Mouse (Mus musculus) adrenal gland, postnatal 25 days (tissue): ENCODE measurements at regions not wholly inside any gene's neighbourhood (a gene's known extent, or its start where the extent isn't known, plus 50 kb on each side); places are given as distances from the start of the nearest gene placed in this dataset.

Experiments
- DNase-seq: peaks from one replicate; pipeline ENCODE4 v3.0.0; 2021; ENCODE audit warnings: mixed read lengths

- DNase-seq = no peak
These were observed 125.7 kb upstream of the Gdf10 start for GRCm38 (mm10) chr14:33797551-33798303.

DNA sequence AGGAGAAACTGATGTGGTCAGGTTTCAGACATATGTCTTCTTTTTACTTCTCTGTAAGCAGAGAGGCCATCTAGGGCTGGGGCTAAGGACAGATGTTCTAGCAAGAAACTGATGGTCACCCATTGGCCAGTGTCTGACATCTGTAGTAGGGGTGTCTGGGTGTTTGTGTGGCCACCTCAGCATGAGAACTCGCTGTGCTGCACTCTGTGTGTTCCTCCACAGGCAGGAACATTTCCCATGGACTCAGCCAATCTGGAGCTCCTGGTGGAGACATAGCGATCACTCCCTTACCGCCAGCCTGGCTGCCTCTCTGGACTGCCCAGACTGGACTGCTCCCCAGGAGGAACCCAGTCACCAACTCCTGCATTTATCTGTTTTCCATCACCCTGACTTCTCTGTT, 119.1 kb upstream of the Gdf10 start:
- no peak for DNase-seq

DNA sequence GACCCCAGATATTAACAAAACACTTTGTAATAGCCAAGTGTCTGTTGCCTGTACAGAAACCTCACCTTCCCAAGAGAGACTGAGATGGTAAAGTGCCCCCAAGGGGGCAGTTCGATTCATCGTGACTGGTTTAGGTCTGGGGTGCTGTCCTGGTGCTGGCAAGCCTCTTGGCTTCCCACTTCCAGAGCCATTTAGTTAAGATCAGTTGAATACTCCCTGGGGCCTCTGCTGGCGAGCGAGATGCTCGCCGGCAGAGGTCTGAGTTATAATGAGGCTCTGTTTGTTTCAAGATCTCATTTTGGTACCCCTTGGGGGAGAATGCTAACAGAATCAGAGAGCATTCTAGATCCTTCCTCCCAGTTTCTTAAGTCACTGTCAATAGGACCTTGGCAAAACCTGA, 118.7 kb upstream of the Gdf10 start:
- DNase-seq = no peak

DNA sequence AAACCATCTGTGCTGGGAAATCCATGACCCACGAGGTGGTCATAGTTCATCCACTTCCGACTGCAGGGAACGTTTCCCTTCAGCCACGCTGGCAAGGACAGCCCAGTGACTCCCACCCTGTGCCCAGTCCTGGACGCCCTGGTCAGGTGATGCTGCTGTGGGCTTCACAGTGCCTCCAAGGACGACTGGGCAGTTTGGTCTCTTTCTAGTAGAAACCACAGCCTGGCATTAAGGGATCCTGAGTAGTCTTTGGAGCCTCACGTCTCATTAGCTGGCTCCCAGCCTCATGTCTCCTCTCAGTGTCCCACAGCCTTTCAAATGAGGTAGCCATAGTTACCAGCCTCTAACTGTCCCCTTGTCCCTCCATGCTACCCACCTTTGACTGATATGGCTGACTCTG, 116.2 kb upstream of the Gdf10 start:
- no peak for DNase-seq

DNA sequence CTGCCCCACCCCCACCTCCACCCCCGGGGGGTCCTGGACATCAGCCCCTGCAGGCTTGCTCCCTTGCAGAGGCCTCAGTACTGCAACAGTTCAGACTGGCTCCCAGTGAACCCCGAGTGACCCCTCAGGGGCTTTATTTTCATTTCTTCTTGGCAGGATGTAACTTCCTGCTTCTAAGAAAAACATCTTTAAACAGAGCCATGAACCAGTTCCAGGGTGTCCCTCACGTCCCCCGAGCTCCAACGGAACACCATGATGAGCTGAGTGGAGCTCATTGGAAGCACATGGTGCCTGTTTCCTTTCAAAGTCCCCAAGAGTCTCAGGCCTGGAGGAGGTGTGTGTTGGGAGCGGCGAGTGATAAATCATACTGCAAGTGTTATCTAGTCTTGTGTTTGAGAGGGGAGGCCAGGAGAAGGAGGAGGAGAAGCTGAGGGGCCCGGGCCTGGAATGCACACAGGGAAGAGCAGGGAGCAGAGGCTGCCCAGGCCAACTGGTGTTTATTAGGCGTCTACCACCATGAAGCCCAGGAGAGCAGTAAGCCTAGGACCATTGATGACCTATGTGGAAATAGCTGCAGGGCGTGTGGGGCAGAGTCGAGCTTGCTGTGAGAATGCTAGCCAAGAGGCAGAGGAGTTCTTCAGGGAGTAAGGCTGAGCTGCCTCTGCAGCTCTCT, 114.7 kb upstream of the Gdf10 start:
- no peak for DNase-seq

DNA sequence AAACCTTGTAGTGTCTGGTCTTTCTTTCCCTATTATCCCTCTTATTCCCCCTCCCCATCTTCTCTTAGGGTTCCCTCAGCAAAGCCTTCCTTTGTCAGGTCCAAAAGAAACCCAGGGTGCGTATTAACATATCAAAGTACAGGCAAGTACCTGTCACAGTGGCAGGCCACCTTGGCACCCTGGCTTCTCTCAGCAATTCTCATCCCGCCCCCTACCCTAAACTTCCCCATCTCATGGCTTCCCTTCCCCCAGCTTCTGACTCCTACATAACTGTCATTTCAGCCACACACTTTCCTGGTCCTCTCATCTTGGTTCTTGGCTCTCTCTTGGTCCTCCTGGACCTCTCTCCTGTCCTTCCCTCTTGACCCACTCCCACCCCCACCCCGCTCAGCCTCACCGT, 112.8 kb upstream of the Gdf10 start:
- DNase-seq = no peak

DNA sequence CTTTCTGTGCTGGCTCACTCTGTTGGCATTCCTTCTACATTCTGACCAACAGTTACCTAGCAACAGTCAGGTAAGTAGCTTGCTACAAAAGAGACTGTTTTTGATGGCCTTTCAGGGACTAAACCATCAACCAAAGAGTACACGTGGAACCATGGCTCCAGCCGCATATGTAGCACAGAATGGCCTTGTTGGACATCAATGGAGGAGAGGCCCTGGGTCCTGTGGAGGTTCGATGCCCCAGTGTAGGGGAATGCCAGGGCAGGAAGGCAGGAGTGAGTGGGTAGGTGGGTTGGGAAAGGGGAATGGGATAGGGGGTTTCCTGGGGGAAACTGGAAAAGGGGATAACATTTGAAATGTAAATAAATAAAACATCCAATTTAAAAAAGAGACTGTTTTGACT, 112.1 kb upstream of the Gdf10 start:
- DNase-seq = no peak

- no peak for DNase-seq
These were observed 111.1 kb upstream of the Gdf10 start for GRCm38 (mm10) chr14:33812266-33812665.

- DNase-seq = no peak
These were observed 110.6 kb upstream of the Gdf10 start for GRCm38 (mm10) chr14:33812772-33813171.

DNA sequence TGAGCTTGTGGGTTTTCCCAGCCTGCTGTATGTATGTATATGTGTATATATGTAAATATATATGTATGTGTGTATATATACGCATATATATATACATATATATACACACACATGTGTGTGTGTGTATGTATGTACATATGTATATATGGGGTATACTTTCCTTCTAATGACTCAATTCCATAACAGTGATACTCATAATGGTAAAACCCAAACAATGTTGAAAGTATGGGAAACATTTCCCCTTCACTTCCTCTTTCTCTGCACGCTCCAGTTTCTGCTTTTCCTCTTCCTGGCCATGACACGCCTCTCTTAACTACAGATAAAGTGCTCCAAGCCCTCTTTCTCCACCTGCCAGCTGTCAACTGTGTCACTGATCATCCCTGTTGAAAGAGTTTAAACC, 110.1 kb upstream of the Gdf10 start:
- no peak for DNase-seq

GRCm38 (mm10) chr14:33814107-33814506, 109.3 kb upstream of the Gdf10 start:
- no peak for DNase-seq

- no peak for DNase-seq
These were observed 108.8 kb upstream of the Gdf10 start for GRCm38 (mm10) chr14:33814599-33814998.

DNA sequence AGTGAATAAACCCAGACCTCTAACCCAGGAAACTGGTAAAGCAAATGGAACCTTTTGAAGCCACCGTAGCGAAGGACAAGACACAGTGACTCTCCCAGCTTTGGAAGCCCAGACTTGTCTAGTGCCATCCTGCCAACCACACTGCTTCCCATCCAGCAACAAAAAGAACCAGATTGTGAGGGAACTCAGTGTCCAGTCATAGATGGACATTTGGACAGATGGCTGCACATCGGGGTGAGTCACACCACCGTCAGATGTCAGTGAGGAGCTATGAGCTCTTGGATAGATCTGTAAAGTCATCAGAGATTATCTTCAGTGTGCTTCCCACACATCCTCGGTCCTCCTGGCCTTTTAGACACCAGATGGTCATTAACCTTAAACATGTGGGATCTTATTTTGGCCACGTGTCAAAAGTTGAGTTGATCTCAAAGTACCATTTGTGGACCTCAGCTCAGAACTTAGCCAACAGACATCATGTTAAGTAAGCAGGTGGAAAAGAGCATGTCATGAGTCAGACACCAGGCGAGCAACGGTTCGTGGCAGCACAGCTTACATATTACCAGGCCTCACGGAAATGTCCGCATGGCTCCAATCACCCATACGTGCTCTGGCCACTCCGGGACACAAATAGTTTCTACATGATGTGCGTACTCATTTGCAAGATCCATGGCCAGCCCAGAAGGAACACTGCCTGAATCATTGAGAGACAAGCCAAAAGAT, 102.7 kb upstream of the Gdf10 start:
- no peak for DNase-seq

DNA sequence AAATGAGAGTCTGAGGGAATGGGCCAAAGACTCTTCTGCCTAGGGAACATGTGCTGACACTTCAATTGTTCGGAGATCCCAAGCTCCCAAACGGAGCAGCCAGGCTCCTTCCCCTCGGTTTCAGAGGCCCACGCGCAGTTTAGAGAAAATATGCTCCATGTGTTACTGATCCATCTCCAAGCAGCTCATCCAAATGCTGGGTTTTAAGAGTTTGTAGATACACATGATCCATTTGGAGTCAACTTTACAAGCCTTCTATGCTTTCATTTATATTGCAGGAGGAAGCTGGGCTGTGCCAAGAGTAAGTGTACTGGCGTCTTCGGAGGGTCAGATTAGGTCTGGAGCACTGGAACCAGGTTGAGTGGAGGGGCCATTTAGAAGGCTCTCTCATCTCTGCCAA, 102.0 kb upstream of the Gdf10 start:
- no peak for DNase-seq

DNA sequence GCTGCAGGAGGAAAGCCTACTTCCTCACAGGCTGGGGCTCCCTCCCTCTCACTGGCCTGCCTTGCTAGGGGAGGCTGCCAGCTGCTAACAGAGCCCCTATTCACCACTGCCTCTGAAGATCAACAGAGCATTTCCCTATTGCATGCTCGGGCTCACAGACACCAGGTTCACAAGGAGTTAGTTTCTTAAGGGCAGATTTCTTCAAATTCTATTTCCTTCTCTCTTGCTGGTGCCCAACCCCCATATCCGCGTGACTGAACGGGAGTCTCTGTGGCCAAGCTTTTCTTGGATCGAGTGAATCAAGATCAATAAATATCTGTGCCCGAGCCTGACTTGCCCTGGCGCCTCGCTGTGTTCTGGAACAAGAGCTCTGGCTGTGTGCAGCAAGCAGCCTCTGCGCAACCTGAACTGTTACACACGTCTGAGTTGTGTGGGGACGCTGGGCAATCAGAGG, 98.9 kb upstream of the Gdf10 start:
- DNase-seq = no peak

DNA sequence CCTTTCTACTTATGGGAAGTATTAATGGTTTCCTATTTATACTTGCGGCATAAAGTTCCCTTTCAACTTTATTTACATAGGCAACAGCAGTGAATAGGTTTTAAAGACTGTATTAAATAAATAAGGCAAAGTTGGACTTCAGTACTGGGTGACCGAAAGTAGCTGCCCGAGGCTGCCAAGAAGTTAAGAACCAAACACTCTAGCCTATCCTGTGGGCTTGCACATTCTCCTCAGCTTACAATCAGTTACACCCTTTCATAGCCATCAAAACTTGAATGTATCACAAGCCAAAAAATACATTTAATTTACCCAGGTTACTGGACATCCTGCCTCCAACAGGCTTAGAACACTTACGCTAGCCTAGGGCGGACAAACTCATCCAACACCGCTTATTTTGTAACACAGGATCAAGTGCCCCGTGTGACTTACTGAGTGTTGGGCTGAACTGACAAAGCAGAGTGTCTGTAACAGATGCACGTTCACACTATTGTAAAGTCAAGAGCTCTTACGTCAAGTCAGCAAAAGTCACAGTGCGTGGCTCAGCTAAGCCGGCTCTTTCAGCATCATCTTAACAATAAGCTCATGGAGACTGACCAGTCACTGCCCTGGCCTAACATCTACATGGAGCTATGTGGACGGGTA, 97.3 kb upstream of the Gdf10 start:
- no peak for DNase-seq

GRCm38 (mm10) chr14:33832650-33833319, 90.6 kb upstream of the Gdf10 start:
- no peak for DNase-seq

GRCm38 (mm10) chr14:33836341-33836740, 87.0 kb upstream of the Gdf10 start:
- no peak for DNase-seq

- no peak for DNase-seq
These were observed 81.6 kb upstream of the Gdf10 start for GRCm38 (mm10) chr14:33841821-33842220.

DNA sequence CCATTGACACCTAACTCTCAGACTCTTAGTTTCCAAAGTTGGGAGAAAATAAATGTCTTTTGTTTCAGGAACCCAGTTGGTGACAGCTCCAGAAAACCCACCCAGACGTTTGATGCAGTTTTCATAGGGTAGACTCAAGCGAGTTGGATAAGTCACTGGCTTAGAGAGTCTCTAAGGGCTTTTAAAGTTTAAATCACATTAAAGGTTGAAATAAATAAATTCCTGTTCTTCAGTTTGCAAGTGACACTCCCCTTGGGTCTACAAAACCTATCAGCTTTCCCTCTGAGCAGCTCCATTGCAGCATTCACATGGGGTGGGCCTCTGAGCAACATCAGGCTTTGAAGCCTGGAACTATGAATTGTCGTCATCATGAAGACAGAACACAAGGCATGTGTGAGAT, 69.9 kb upstream of the Gdf10 start:
- DNase-seq = no peak

GRCm38 (mm10) chr14:33854181-33854580, 69.2 kb upstream of the Gdf10 start:
- peak; percentile 12 for DNase-seq

GRCm38 (mm10) chr14:33856992-33857391, 66.4 kb upstream of the Gdf10 start:
- DNase-seq = no peak
